Mouse (Mus musculus): ENCODE measurements at regions not wholly inside any gene's neighbourhood (a gene's known extent, or its start where the extent isn't known, plus 50 kb on each side); places are given as distances from the start of the nearest gene placed in this dataset.

DNA sequence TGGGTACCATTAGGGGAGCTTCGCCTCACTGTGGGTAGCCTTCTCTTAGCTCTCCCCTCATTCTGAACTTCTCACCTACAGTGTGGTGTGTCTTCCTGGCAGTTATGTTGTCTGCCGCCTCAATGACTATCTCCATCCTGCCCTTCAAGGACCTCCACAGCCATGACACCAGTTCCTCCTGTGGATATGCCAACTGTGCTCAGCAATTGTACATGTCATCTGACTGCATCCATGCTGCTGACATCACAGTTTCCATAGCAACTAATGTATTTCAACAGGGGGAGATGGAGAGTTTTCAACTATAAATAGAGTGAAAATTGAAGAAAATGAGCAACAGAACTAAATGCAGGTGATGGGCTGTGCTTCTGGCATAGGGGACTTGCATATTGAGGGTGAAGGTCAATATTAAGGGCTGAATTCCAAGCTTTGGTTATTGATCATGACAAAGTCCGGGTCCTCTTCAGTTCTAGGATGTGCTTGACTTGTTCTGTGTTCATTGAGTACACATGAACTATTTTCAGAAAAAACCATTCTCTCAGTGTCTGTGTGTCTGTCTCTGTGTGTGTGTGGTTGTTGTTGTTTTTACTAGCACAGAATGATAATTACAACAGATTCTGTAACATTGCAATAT, 217.5 kb upstream of the Pitrm1 start:
- DNase-seq (ENCODE audit: low read depth in 3 of 3, low spot score in 3 of 3) (no peak), ATAC-seq (ENCODE audit: insufficient read depth) (no peak)
- Histone ChIP-seq H3K27me3 (ENCODE audit: control insufficient read depth, insufficient read depth, low read length) (no peaks in the 10 kb centered on the region), H3K36me3 (replicated peaks; ENCODE audit: control insufficient read depth, insufficient read depth, low read depth) (no peaks in the 10 kb centered on the region), H3K9ac (replicated peaks) (no peak overlapping the region), H3K4me1 (replicated peaks; ENCODE audit: control insufficient read depth in 2 of 2, insufficient read depth in 2 of 2, low read length in 1 of 2) (no peaks in the 10 kb centered on the region), H3K9me3 (ENCODE audit: control insufficient read depth, low read length) (no peaks in the 10 kb centered on the region), H3K4me2 (ENCODE audit: low read depth) (no peak overlapping the region), H3K4me3 (ENCODE audit: insufficient read depth in 1 of 2, low read depth in 2 of 2, low read length in 2 of 2) (no peak overlapping the region), H3K27ac (no peak overlapping the region)
- TF ChIP-seq CTCF (IDR thresholded peaks at IDR 0.05; ENCODE audit: low read depth) (no peak), EP300 (IDR thresholded peaks at IDR 0.05; ENCODE audit: low read depth) (no peak)
- WGBS (ENCODE audit: insufficient replicate concordance): 49% methylated on average over 3 of the region's 3 CpGs

DNA sequence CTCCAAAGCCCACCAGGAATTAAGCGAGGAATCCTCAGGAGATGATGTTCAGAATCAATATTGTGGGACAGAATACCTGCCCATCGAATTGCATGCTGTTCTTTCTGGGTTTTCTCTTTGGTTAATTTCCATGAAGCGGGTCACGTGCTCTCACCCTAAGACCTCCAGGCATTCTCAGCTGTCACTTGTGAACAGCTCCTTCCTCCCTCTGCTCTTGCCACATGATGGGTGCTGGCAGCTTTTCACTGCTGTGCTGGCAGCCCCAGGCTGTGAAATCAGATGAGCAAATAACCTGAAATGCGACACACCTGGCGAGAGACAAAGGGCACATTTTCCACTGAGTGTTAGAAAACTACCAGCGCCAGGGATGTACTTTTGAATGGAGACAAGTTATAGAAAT, 207.8 kb upstream of the Pitrm1 start:
- ATAC-seq (ENCODE audit: insufficient read depth) (no peak), DNase-seq (ENCODE audit: low read depth in 3 of 3, low spot score in 3 of 3) (no peak)
- Histone ChIP-seq H3K9ac (replicated peaks) (no peak overlapping the region), H3K9me3 (ENCODE audit: control insufficient read depth, low read length) (no peaks in the 10 kb centered on the region), H3K4me2 (ENCODE audit: low read depth) (no peak overlapping the region), H3K27ac (no peak overlapping the region), H3K36me3 (replicated peaks; ENCODE audit: control insufficient read depth, insufficient read depth, low read depth) (no peaks in the 10 kb centered on the region), H3K27me3 (ENCODE audit: control insufficient read depth, insufficient read depth, low read length) (no peaks in the 10 kb centered on the region), H3K4me1 (replicated peaks; ENCODE audit: control insufficient read depth in 2 of 2, insufficient read depth in 2 of 2, low read length in 1 of 2) (no peaks in the 10 kb centered on the region), H3K4me3 (ENCODE audit: insufficient read depth in 1 of 2, low read depth in 2 of 2, low read length in 2 of 2) (no peak overlapping the region)
- WGBS (ENCODE audit: insufficient replicate concordance): 49% methylated on average over 7 of the region's 7 CpGs
- TF ChIP-seq CTCF (IDR thresholded peaks at IDR 0.05; ENCODE audit: low read depth) (no peak), EP300 (IDR thresholded peaks at IDR 0.05; ENCODE audit: low read depth) (no peak)

DNA sequence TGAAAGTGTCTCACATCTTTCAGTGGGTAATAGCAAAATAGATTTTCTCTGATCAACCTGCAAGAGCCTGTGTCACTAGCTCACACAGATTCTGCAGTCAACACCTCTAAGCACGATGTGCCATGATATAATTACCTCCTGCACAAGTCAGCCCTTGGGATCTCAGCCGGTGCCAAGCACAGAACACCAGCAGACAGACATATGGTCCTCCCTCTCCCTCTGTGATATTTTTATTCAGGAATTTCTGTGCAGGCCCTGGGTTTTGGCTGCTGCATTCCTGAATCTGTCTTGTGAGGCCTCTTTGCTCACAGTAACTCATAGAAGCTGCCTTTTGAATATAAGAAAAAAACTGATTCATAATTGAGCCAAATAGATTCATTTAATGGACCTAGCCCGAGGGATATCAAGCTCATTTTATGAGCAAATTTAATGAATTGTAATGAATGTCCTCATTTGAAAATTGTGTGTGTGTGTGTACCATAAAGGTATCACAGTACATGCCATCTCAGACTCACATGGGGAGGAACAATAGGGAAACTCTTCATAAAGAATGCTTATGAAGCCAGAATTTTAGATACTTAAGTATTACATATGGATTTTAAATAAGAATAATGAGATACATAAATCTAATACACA, 206.7 kb upstream of the Pitrm1 start:
- H3K4me2 ChIP-seq (ENCODE audit: low read depth): no peak overlapping the region
- no peak for ATAC-seq (ENCODE audit: insufficient read depth)
- no peaks in the 10 kb centered on the region for H3K9me3 ChIP-seq (ENCODE audit: control insufficient read depth, low read length)
- 62% methylated on average over 3 of the region's 3 CpGs for WGBS (ENCODE audit: insufficient replicate concordance)
- TF ChIP-seq CTCF (IDR thresholded peaks at IDR 0.05; ENCODE audit: low read depth) (no peak), EP300 (IDR thresholded peaks at IDR 0.05; ENCODE audit: low read depth) (no peak)
- no peak overlapping the region for H3K27ac ChIP-seq
- no peaks in the 10 kb centered on the region for H3K4me1 ChIP-seq (replicated peaks; ENCODE audit: control insufficient read depth in 2 of 2, insufficient read depth in 2 of 2, low read length in 1 of 2)
- H3K27me3 ChIP-seq (ENCODE audit: control insufficient read depth, insufficient read depth, low read length): no peaks in the 10 kb centered on the region
- no peaks in the 10 kb centered on the region for H3K36me3 ChIP-seq (replicated peaks; ENCODE audit: control insufficient read depth, insufficient read depth, low read depth)
- no peak overlapping the region for H3K9ac ChIP-seq (replicated peaks)
- no peak overlapping the region for H3K4me3 ChIP-seq (ENCODE audit: insufficient read depth in 1 of 2, low read depth in 2 of 2, low read length in 2 of 2)
- DNase-seq (ENCODE audit: low read depth in 3 of 3, low spot score in 3 of 3): no peak

DNA sequence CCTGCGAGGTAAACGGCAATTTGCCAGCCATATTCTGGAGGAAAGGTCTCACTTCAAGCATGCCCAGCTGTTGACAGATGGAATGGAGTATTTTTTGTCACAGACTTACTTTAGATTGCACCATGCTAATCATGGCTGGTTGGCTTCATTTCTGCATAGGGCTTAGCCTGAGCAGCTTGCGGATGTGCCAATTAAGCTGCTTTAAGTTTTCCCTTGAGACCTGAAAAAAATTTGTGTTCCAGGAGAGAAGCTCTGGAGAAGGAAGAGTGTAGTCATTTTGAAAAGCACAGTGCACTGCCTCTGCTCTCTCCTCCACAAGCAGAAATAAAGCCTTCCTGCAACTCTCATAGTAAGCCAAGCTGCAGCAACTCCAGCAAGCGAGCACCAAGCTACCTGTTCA, 182.8 kb upstream of the Pitrm1 start:
- ATAC-seq (ENCODE audit: insufficient read depth): no peak
- no peaks in the 10 kb centered on the region for H3K9me3 ChIP-seq (ENCODE audit: control insufficient read depth, low read length)
- H3K9ac ChIP-seq (replicated peaks): no peak overlapping the region
- H3K4me2 ChIP-seq (ENCODE audit: low read depth): no peak overlapping the region
- no peaks in the 10 kb centered on the region for H3K4me1 ChIP-seq (replicated peaks; ENCODE audit: control insufficient read depth in 2 of 2, insufficient read depth in 2 of 2, low read length in 1 of 2)
- no peaks in the 10 kb centered on the region for H3K27me3 ChIP-seq (ENCODE audit: control insufficient read depth, insufficient read depth, low read length)
- no peak overlapping the region for H3K4me3 ChIP-seq (ENCODE audit: insufficient read depth in 1 of 2, low read depth in 2 of 2, low read length in 2 of 2)
- WGBS (ENCODE audit: insufficient replicate concordance): 67% methylated on average over 4 of the region's 4 CpGs
- H3K27ac ChIP-seq: no peak overlapping the region
- no peak for TF ChIP-seq CTCF (IDR thresholded peaks at IDR 0.05; ENCODE audit: low read depth)
- TF ChIP-seq EP300 (IDR thresholded peaks at IDR 0.05; ENCODE audit: low read depth): no peak
- DNase-seq (ENCODE audit: low read depth in 3 of 3, low spot score in 3 of 3): no peak
- H3K36me3 ChIP-seq (replicated peaks; ENCODE audit: control insufficient read depth, insufficient read depth, low read depth): no peaks in the 10 kb centered on the region

DNA sequence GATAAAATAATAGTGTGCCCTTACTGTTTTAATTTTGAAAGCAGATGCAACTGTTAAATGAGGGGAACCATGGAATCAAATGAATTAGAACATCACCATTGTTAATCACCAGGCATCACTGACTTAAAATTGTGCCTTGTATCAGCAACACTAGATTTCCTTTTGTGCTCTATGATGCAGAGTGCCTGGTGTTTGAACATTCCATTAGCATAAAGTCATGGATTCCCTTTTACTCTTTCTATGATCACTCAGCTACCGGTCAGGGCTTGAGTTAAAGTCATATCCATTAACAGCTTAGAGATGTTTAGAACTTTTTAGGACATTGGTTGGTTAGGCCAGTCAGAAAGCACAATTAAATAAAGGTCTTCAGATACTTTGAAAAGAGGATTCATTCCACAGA, 180.3 kb upstream of the Pitrm1 start:
- Histone ChIP-seq H3K27ac (no peak overlapping the region), H3K9ac (replicated peaks) (no peak overlapping the region), H3K36me3 (replicated peaks; ENCODE audit: control insufficient read depth, insufficient read depth, low read depth) (no peaks in the 10 kb centered on the region), H3K4me2 (ENCODE audit: low read depth) (no peak overlapping the region), H3K4me1 (replicated peaks; ENCODE audit: control insufficient read depth in 2 of 2, insufficient read depth in 2 of 2, low read length in 1 of 2) (no peaks in the 10 kb centered on the region), H3K4me3 (ENCODE audit: insufficient read depth in 1 of 2, low read depth in 2 of 2, low read length in 2 of 2) (no peak overlapping the region), H3K27me3 (ENCODE audit: control insufficient read depth, insufficient read depth, low read length) (no peaks in the 10 kb centered on the region), H3K9me3 (ENCODE audit: control insufficient read depth, low read length) (no peaks in the 10 kb centered on the region)
- ATAC-seq (ENCODE audit: insufficient read depth) (no peak), DNase-seq (ENCODE audit: low read depth in 3 of 3, low spot score in 3 of 3) (no peak)
- WGBS (ENCODE audit: insufficient replicate concordance): 86% methylated on average over 1 of the region's 1 CpGs
- TF ChIP-seq CTCF (IDR thresholded peaks at IDR 0.05; ENCODE audit: low read depth) (no peak), EP300 (IDR thresholded peaks at IDR 0.05; ENCODE audit: low read depth) (no peak)

Data from liver, embryonic 14.5 days (tissue).